Mouse (Mus musculus) midbrain, postnatal 0 days (tissue): Measurements from ENCODE around the gene Ngly1. TPM values are rescaled to one million over a fixed set of nuclear protein-coding genes. Genes with fewer than 3 reads are reported as not detected.
A peak's percentile ranks its signal among the peaks of the same experiment; 100 is the strongest.
"Not testable (repeated sequence)": the region's sequence is repeated elsewhere in the genome, so short reads cannot be mapped to it uniquely, and the experiment has no call there.

Experiments used
- ATAC-seq: fragments of 200-750 bp; cut with Nextera tagmentation; 2 replicates; pipeline ENCODE4 v1.8.0; 2017; ENCODE audit warnings: moderate number of reproducible peaks, mild to moderate bottlenecking, moderate TSS enrichment, moderate library complexity; ENCODE audit not compliant: low FRiP score
- DNase-seq: peaks from one replicate; pipeline ENCODE4 v3.0.0-alpha.2; 2015; ENCODE audit warnings: low spot score
- H3K27ac ChIP-seq: fragments of 300-500 bp; sonication (generic); 2 replicates; pipeline ENCODE4 v1.5.1; 2014; ENCODE audit warnings: low read depth, mild to moderate bottlenecking, low read length, mixed read lengths
- H3K27me3 ChIP-seq: fragments of 300-500 bp; sonication (generic); 2 replicates; pipeline ENCODE4 v1.6.1; 2014; ENCODE audit warnings: low read length, control low read depth, mixed read lengths; ENCODE audit not compliant: insufficient read depth
- H3K36me3 ChIP-seq: fragments of 300-500 bp; sonication (generic); 2 replicates; pipeline ENCODE4 v1.6.1; 2014; ENCODE audit warnings: low read length, control low read depth, mixed read lengths; ENCODE audit not compliant: insufficient read depth
- H3K4me1 ChIP-seq: fragments of 300-500 bp; sonication (generic); 2 replicates; pipeline ENCODE4 v1.6.1; 2014; ENCODE audit warnings: mild to moderate bottlenecking, control low read depth, antibody characterized with exemption, low read length, mixed read lengths; ENCODE audit not compliant: insufficient read depth
- H3K4me2 ChIP-seq: fragments of 300-500 bp; sonication (generic); 2 replicates; pipeline ENCODE4 v1.6.1; 2014; ENCODE audit warnings: low read depth, mild to moderate bottlenecking, low read length, mixed read lengths; ENCODE audit not compliant: poor library complexity, severe bottlenecking
- H3K4me3 ChIP-seq: fragments of 300-500 bp; sonication (generic); 2 replicates; pipeline ENCODE4 v1.5.1; 2014; ENCODE audit warnings: low read depth, mild to moderate bottlenecking, low read length, moderate library complexity
- H3K9ac ChIP-seq: fragments of 300-500 bp; sonication (generic); replicated peaks from 2 replicates; pipeline ENCODE4 v1.6.1; 2014; ENCODE audit warnings: mild to moderate bottlenecking, low read length, moderate library complexity, mixed read lengths; ENCODE audit not compliant: poor library complexity, severe bottlenecking
- H3K9me3 ChIP-seq: fragments of 300-500 bp; sonication (generic); 2 replicates; pipeline ENCODE4 v1.6.1; 2016; ENCODE audit warnings: low read length, control low read depth
- CTCF ChIP-seq: IDR thresholded peaks from 2 replicates; pipeline ENCODE4 v1.5.1; 2016; ENCODE audit warnings: antibody characterized with exemption, mild to moderate bottlenecking
- WGBS: fragments of 180-500 bp; shearing (Covaris S2); extraction: QIAGEN DNeasy Blood & Tissue Kit; methylation state at CpG from one replicate; pipeline ENCODE4 v1.1.7; 2014; 5-methylcytosine and 5-hydroxymethylcytosine counted together
- polyA plus RNA-seq: library from polyadenylated mRNA; unstranded; fragments of >200 nt; fragmentation: Nextera tagmentation; extraction: Ambion mirVana; gene quantifications from 2 replicates; pipeline ENCODE4 v1.2.1, GENCODE M21; 2015
- total RNA-seq: library from RNA; depleted of rRNA; stranded (reverse); fragments of >200 nt; gene quantifications from 2 replicates; pipeline ENCODE4 v1.2.3, GENCODE M21; 2014

The Ngly1 gene
- total and polyA plus RNA-seq, 2 experiments from 2014 or later, result 16.4 to 23.8 TPM

DNA sequence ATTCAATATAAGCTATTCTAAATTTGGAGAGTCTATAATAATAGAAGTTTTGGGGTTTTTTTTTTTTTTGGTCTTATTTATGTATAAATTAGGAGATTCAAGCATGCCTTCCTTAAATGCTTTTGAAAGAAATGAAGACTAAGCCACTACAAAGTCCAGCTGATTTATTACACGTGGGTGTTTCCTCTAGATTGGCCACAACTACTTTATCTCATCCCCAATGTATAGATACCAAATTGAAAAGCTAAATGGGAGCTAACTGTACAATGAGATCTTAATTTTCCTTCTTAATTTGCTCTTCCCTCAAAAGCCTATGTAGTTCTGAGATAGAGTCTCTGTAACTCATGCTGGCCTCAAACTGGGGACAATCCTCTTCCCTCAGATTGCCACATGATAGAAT is 63.5 kb downstream of the Ngly1 start:
- Histone ChIP-seq H3K9me3 (no peaks in the 10 kb centered on the region), H3K27me3 (no peaks in the 10 kb centered on the region), H3K27ac (no peak overlapping the region), H3K4me2 (no peak overlapping the region), H3K36me3 (no peaks in the 10 kb centered on the region), H3K4me3 (no peak overlapping the region), H3K4me1 (no peaks in the 10 kb centered on the region), H3K9ac (no peak overlapping the region)
- DNase-seq (no peak), ATAC-seq (no peak)
- TF ChIP-seq CTCF, result no peak
- 78% methylated on average over 1 of the region's 1 CpGs for WGBS

- not testable (repeated sequence) for H3K4me3 ChIP-seq, H3K36me3 ChIP-seq, ATAC-seq, H3K4me2 ChIP-seq, H3K27ac ChIP-seq, H3K9ac ChIP-seq, H3K9me3 ChIP-seq, H3K27me3 ChIP-seq, DNase-seq, H3K4me1 ChIP-seq
- WGBS, result 58% methylated on average over 2 of the region's 2 CpGs
Observed at GRCm38 (mm10) chr14:16313073-16313472, 64.0 kb downstream of the Ngly1 start.

GRCm38 (mm10) chr14:16313936-16314521 is 64.9 kb downstream of the Ngly1 start:
- TF ChIP-seq CTCF, result no peak
- H3K4me2 ChIP-seq, result no peak overlapping the region

DNA sequence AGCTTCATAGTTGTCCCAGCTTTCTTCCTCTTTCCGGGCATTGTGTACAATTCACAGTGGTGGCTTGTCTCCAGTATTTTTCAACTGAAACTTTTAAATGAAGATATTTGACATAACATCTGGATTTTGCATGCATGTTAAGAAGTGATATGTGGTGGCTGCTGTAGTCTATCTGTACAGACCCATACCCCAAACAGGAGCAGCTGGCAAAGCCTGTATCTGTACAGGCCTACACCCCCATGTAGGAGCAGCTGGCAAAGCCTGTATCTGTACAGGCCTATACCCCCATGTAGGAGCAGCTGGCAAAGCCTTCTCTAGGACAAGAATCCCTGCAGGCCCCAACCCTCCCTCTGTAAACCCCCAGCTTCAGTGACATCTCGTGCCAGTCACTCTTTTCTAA is 65.8 kb downstream of the Ngly1 start:
- Histone ChIP-seq H3K9ac (no peak overlapping the region), H3K27me3 (no peaks in the 10 kb centered on the region), H3K4me2 (no peak overlapping the region), H3K4me1 (no peaks in the 10 kb centered on the region), H3K4me3 (no peak overlapping the region), H3K36me3 (no peaks in the 10 kb centered on the region), H3K27ac (no peak overlapping the region), H3K9me3 (no peaks in the 10 kb centered on the region)
- 75% methylated on average over 2 of the region's 2 CpGs for WGBS
- DNase-seq (no peak), ATAC-seq (no peak)
- no peak for TF ChIP-seq CTCF

More at GRCm38 (mm10) chr14:16313936-16314521, 64.9 kb downstream of the Ngly1 start:
- no peaks in the 10 kb centered on the region for H3K4me1 ChIP-seq
- no peak overlapping the region for H3K27ac ChIP-seq
- H3K9ac ChIP-seq, result no peak overlapping the region
- H3K9me3 ChIP-seq, result no peaks in the 10 kb centered on the region
- H3K27me3 ChIP-seq, result no peaks in the 10 kb centered on the region
- ATAC-seq (0 out of 2 replicates have a peak, but pooled peaks have one; percentile 34), DNase-seq (peak; percentile 40)
- no peak overlapping the region for H3K4me3 ChIP-seq
- 66% methylated on average over 7 of the region's 7 CpGs for WGBS
- no peaks in the 10 kb centered on the region for H3K36me3 ChIP-seq

DNA sequence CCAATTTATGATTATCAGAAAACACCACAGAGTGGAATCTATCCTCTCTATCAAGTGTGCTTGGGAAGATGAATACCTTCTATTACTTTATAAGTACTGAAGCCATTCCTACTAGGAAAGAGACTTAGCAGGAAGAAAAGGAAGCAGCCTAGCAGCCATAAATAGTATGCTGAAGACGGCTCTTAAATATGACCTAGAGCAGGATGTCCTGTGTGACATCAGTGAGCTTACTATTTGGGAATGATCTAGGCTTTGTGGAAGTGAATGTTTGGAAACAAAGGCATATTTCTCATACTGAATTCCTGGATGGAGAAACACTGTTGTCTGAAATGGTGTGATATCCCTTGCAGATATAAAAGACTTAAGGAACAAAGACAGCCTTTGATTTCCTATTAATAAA is 67.6 kb downstream of the Ngly1 start:
- Histone ChIP-seq H3K4me3 (no peak overlapping the region), H3K27ac (no peak overlapping the region), H3K27me3 (no peaks in the 10 kb centered on the region), H3K9me3 (no peaks in the 10 kb centered on the region), H3K4me2 (no peak overlapping the region), H3K9ac (no peak overlapping the region), H3K36me3 (no peaks in the 10 kb centered on the region), H3K4me1 (no peaks in the 10 kb centered on the region)
- WGBS, result 84% methylated on average over 1 of the region's 1 CpGs
- no peak for TF ChIP-seq CTCF
- ATAC-seq (no peak), DNase-seq (no peak)

- DNase-seq (no peak), ATAC-seq (no peak)
- Histone ChIP-seq H3K4me2 (no peak overlapping the region), H3K9ac (no peak overlapping the region), H3K4me3 (no peak overlapping the region), H3K9me3 (no peaks in the 10 kb centered on the region), H3K27ac (no peak overlapping the region), H3K4me1 (no peaks in the 10 kb centered on the region), H3K36me3 (no peaks in the 10 kb centered on the region), H3K27me3 (no peaks in the 10 kb centered on the region)
- 89% methylated on average over 2 of the region's 2 CpGs for WGBS
- TF ChIP-seq CTCF, result no peak
Observed at GRCm38 (mm10) chr14:16319818-16320217, 70.7 kb downstream of the Ngly1 start.
